Mouse (Mus musculus) liver (tissue): Measurements from ENCODE around the gene 2200002J24Rik.
A peak's percentile ranks its signal among the peaks of the same experiment; 100 is the strongest.

Source experiments
- DNase-seq: peaks from one replicate; pipeline ENCODE4 v3.0.0-alpha.2; 2020; ENCODE audit warnings: mixed read lengths

2200002J24Rik gene

GRCm38 (mm10) chr7:30698589-30698988 lies at the start of gene 2200002J24Rik:
TSS of gene 2200002J24Rik (plus strand) at chr7:30698926.
- peak; percentile 58 for DNase-seq

- peak; percentile 98 for DNase-seq
These were observed 48.9 kb upstream of the 2200002J24Rik start, which contains the start of gene Rbm42 for GRCm38 (mm10) chr7:30649591-30650540. TSS of gene Rbm42 (minus strand) at chr7:30650317.

GRCm38 (mm10) chr7:30664529-30665200 lies 34.1 kb upstream of the 2200002J24Rik start, which contains the start of gene Haus5:
TSS of gene Haus5 (minus strand) at chr7:30664994.
- DNase-seq = peak; percentile 89

- DNase-seq = no peak
These were observed 33.4 kb upstream of the 2200002J24Rik start for GRCm38 (mm10) chr7:30665321-30665720.

- DNase-seq = no peak
These were observed 29.5 kb upstream of the 2200002J24Rik start for GRCm38 (mm10) chr7:30669229-30669628.

GRCm38 (mm10) chr7:30671480-30671879 lies 27.2 kb upstream of the 2200002J24Rik start, which contains the start of gene Pmis2:
TSS of gene Pmis2 (minus strand) at chr7:30671605.
- DNase-seq = no peak

GRCm38 (mm10) chr7:30678263-30678975 lies 20.3 kb upstream of the 2200002J24Rik start:
- DNase-seq = no peak

GRCm38 (mm10) chr7:30681897-30682296 lies 16.8 kb upstream of the 2200002J24Rik start:
- no peak for DNase-seq

- DNase-seq = no peak
These were observed 15.3 kb upstream of the 2200002J24Rik start for GRCm38 (mm10) chr7:30683425-30683824.

- no peak for DNase-seq
These were observed 10.4 kb upstream of the 2200002J24Rik start for GRCm38 (mm10) chr7:30688325-30688724.

- no peak for DNase-seq
These were observed 625 bp upstream of the 2200002J24Rik start for GRCm38 (mm10) chr7:30698101-30698500.

- peak; percentile 53 for DNase-seq
These were observed 7.6 kb downstream of the 2200002J24Rik start for GRCm38 (mm10) chr7:30706214-30706882.

GRCm38 (mm10) chr7:30707441-30707840 lies 8.7 kb downstream of the 2200002J24Rik start:
- DNase-seq = no peak

- no peak for DNase-seq
These were observed 13.2 kb downstream of the 2200002J24Rik start, which contains the start of gene Atp4a for GRCm38 (mm10) chr7:30711942-30712341. TSS of gene Atp4a (plus strand) at chr7:30712209.

- DNase-seq = peak; percentile 92
These were observed 18.4 kb downstream of the 2200002J24Rik start for GRCm38 (mm10) chr7:30717006-30717715.

GRCm38 (mm10) chr7:30717716-30718046 lies 19.0 kb downstream of the 2200002J24Rik start:
- no peak for DNase-seq

- DNase-seq = no peak
These were observed 20.9 kb downstream of the 2200002J24Rik start for GRCm38 (mm10) chr7:30719669-30720068.

GRCm38 (mm10) chr7:30721286-30721685 lies 22.6 kb downstream of the 2200002J24Rik start:
- no peak for DNase-seq

- DNase-seq = no peak
These were observed 24.7 kb downstream of the 2200002J24Rik start for GRCm38 (mm10) chr7:30723274-30723953.

- DNase-seq = no peak
These were observed 29.5 kb downstream of the 2200002J24Rik start for GRCm38 (mm10) chr7:30728214-30728613.
